Mouse (Mus musculus): ENCODE measurements around the gene Lcorl.

Lcorl gene

GRCm38 (mm10) chr5:45857254-45858011 is at the start of gene Lcorl:
Gene Lcorl (minus strand): TSS chr5:45857615.
- peak; percentile 96 to 97 for DNase-seq

DNA sequence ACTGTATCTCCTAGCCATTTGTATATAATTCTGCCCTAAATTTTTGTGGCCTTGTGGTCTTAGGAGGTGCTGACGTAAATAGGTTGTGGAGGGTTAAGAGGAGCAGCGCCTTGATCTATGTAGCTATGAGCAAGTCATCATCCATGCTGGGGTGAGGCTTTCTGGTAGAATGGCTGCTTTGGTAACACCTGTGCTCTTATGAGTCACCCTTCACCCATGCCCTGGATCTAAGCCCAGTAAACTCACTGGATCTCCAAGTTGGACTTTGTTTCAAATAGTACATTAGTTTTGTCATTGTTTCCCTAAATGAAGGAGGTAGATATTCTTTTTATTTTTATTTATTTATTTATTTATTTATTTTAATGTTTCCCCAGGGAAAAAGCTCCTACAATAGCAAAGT is 47.3 kb upstream of the Lcorl start:
- DNase-seq, result no peak

GRCm38 (mm10) chr5:45903246-45903645 is 45.8 kb upstream of the Lcorl start:
- DNase-seq, result no peak

DNA sequence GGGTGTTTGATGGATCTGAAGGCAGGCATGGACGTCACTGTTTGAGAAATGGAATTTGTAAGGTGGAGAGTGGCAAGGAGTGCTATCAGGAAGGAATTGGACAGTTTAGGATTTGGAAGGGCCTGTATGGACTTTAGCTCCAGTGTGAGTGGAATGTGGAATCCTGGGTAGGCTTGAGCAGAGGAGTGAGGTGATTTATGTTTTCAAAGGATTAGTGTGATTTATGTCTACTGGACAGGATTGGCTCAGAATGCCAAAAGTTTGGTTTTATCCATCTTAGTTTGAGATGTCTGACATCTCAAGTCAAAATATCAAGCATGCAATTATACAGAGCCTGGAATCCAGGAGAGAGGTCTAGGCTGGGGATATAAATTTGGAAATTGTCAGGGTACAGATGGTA is 37.9 kb upstream of the Lcorl start:
- DNase-seq, result no peak

GRCm38 (mm10) chr5:45893696-45894095 is 36.3 kb upstream of the Lcorl start:
- DNase-seq, result no peak

- DNase-seq, result no peak
These were observed 18.9 kb upstream of the Lcorl start for GRCm38 (mm10) chr5:45876328-45876727.

GRCm38 (mm10) chr5:45875472-45875871 is 18.1 kb upstream of the Lcorl start:
- DNase-seq, result no peak

DNA sequence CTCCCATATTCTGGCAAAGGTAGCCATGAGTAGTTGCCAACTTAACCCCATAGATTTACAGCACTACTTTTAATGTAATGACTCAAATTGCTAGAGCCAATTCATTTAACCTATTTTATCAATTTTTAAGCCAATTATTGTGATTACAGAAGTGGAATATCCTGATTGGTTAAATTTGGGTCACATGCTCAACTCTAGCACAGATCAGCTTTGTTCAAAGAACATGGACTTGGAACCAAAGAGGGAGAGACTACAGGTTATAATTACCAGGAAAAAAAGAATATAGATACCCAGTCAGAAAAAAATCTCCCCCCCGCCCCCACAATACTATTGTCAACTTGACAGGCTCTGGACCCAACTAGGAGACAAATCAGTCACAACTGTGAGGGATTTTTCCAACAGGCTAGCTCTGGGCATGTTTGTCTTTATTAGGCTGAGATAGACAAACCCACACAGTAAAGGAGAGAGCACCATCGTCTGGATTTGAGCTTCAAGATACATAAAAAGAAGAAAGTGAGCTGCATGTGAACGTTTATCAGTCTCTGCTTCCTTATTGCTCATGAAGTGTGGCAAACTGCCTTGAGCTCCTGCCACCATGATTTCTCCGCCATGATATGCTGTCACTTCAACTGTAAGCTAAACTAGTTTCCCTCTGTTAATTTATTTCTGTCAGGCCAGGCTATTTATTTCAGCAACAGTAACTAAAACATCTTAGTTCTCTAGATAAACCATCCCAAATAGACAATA is 17.0 kb upstream of the Lcorl start:
- no peak for DNase-seq

- no peak for DNase-seq
These were observed 953 bp upstream of the Lcorl start for GRCm38 (mm10) chr5:45858368-45858767.

DNA sequence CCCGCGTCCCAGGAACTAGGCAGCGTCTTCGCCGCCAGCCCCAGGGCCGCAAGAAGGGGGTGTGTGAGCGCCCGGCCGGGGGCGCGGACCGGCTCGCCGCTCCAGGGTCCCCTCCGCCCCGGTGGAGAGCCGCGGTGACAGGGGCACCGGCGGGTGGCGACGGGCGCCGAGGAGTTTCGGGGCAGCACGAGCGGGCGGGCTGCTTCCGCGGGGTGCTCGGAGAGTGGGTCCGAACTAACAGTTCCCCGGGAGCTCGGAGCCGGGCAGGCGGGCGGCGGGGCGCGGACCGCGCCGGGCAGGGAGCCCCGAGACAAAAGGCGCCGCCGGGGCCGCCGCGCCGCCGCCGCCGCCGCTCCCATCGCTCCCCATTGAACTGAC is 550 bp downstream of the Lcorl start:
- no peak for DNase-seq

DNA sequence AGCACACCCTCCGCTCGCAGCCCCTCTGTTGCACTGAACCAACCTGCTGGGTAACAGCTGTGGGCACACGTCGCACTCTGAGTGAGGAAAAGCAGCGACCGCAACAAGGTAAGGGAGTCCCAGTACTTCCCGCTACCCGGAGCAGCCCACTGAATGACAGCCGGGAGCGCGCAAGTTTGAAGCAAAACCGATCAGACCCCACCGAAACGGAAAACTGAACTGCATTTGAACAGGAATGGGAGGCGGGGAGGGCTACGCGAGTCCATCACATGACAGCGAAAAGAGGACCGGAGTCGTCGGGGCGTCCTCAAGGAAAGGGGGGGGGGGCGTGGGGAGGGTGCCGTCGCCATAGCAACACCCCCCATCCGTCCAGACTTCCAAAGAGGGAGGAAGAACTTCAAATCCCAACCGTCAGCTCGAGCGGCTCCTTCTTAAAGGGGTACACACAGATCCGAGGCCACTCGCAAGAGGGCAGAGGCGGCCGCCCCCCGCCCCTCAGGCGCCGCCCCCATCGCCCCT is 1.1 kb downstream of the Lcorl start:
- DNase-seq, result peak; percentile 47 to 57

DNA sequence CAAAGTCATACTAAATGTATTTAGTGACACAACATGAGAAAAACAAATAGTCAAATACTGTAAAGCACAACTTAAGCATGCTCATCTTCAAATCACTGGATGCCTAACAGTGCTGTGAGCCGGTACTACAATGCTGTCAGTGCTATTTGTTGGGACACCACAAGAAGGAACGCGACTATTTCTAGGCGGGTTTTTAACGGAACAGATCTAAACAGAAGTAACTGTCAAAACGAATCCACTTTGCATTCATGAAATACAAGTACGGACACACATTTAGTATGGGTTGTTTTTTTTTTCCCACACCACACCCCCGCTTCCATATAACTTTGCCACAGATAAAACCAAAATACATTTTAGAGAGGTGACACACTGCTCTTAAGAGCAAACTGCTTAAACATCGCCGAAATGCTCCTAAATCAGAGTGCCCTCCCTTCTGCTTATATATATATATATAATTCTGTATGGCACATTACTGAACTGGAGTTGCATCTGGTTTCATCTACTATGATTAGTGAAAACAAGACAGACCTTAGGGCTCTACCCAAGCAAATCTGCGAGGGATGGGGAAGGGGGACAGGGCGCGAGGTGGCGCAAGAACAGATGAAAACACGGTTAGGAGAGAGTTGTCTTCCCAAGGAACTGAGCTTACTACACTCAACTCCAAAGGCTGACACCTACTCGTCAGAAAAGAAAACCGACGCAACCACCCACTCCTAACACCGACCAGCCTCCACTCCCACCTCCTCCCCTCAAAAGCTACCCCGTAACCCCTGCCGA is 1.7 kb downstream of the Lcorl start:
- peak; percentile 8 to 9 for DNase-seq

- no peak for DNase-seq
These were observed 12.7 kb downstream of the Lcorl start for GRCm38 (mm10) chr5:45844723-45845122.

- no peak for DNase-seq
These were observed 22.3 kb downstream of the Lcorl start for GRCm38 (mm10) chr5:45835131-45835530.

DNA sequence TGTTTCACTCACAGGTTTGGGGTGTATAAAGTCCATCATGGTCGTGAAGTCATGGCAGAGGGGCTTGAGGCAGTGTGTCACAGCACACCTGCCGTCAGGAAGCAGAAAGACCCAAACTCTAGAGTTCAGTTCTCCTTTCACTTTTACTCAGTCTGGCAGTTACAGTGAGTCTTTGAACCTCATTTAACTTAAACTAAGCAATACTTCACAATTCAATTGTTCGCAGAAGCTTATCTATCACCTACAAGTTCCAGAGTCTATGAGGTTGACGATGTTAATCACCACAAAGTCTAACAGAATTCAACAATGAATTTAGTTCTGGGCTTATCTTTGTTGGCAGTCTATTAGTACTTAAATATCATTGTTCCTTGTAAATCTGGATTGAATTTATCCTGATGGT is 45.9 kb downstream of the Lcorl start:
- DNase-seq, result no peak

GRCm38 (mm10) chr5:45791864-45792263 is 65.6 kb downstream of the Lcorl start:
- DNase-seq, result no peak

DNA sequence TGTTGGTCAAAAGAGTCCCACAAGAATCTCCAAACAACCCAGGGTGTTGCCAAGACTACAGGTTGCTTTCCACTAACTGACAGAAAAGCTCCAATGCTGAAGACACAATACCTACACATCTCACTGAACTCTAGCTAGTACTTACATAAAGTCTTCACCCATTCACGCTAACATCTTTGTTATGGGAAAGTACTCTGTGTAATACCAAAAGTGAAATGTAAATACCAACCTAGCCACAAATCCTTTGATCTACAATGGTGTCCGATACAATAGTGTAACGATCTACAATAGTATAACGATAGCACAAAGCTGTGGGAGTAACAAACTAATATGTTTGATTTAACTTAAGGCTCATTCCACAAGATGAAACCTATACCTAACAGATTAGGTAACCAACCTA is 67.2 kb downstream of the Lcorl start:
- DNase-seq, result no peak

- DNase-seq, result peak; percentile 9 to 10
These were observed 99.8 kb downstream of the Lcorl start for GRCm38 (mm10) chr5:45757502-45758121.

DNA sequence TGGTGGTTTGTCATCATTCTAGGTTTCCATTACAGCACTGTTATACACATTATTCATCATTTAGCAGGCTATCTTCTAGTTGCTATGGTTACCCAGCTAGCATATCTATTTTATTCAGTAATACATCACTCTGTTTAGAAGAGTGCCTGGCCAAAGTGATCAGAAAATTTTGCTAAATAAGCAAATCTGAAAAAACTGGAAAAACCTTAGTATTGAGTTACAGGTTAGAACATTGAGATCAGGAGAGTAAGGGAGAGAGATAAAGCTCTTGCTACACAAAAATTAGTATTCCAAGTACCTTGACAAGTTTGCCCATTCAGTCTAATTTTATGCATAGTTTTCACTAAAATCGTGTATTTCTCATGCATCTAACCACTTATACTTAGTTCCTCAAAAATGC is 119.5 kb downstream of the Lcorl start:
- DNase-seq, result no peak

GRCm38 (mm10) chr5:45733751-45734150 is 123.7 kb downstream of the Lcorl start:
- DNase-seq, result no peak

- DNase-seq, result no peak
These were observed 138.4 kb downstream of the Lcorl start for GRCm38 (mm10) chr5:45718848-45719488.

GRCm38 (mm10) chr5:45709653-45710052 is 147.8 kb downstream of the Lcorl start:
- no peak for DNase-seq

Data from B cell, adult 2 months (primary cell).